Mouse (Mus musculus) ZHBTc4 (cell line): Measurements from ENCODE around the gene Gabrb1.

Experiments used
- DNase-seq: peaks from one replicate; pipeline ENCODE4 v3.0.0-alpha.2; 2011; ENCODE audit warnings: low read depth, low spot score

Gene Gabrb1

DNA sequence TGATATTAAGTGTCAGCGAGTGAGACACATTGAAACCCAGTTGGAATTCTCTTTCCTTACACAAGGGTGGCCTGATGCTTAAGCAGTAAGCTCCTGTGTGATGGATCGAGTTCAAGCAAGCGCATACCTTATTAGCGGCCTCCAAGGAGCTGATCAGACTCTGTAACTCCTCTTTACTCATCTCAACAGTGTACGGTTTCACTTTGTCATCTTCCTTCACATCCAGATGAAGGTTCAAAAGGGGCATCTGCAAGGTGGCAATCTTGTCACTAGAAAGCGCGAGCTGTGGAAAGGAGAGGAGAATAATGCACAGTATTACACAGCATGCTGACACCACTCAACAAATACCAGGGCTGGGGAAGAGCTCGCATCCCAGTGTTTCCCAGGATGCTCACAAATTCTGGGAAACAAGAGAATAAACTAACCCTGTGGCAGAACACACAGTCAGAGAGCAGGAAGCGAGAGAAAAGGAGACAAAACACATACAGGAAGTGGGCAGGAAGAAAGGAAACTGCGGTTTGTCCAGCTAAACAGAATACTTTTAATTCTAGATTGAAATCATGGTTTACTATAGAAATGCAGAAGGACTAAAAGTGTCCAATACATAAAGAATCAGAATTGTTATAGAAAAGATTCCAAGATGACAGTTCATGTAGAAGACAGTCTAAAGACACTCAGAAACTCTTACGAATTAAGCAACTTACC, 503.0 kb downstream of the Gabrb1 start:
- no peak for DNase-seq

DNA sequence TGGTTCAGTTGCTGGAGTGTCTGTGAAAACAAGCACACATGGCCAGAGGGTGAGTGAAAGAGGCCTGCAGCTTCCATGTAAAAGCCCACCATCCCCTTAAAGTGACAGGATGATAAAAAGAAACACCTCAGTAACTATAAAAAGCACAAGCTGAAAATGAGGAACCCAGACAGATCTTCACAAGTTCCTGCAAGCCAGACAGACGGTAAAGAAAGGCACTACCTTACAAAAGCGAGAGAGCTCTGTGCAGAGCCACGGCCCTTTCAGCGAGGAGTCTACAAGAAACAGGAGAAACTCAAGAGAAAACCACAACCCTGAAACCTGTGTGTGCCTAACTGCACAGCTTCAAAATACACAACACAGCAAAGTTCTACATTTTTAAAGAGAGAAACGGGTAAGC, 504.9 kb downstream of the Gabrb1 start:
- DNase-seq, result no peak

DNA sequence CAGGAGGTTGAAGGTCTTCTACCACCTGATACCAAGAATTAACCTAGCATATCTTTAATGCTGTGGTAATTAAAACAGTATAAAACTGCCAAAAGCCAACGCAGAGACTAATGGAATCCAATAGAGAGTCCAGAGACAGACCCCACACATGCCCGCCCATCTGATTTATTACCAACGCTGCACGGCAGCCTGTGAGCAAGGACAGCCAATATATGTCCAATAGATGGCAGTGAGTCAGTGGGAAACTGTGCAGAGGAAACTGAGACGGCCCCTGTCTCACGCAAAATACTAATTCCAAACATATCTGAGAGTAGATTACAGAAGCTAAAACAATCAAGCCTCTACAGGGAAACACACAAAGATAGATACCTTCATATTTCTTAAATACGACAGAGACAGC, 506.5 kb downstream of the Gabrb1 start:
- DNase-seq, result no peak

DNA sequence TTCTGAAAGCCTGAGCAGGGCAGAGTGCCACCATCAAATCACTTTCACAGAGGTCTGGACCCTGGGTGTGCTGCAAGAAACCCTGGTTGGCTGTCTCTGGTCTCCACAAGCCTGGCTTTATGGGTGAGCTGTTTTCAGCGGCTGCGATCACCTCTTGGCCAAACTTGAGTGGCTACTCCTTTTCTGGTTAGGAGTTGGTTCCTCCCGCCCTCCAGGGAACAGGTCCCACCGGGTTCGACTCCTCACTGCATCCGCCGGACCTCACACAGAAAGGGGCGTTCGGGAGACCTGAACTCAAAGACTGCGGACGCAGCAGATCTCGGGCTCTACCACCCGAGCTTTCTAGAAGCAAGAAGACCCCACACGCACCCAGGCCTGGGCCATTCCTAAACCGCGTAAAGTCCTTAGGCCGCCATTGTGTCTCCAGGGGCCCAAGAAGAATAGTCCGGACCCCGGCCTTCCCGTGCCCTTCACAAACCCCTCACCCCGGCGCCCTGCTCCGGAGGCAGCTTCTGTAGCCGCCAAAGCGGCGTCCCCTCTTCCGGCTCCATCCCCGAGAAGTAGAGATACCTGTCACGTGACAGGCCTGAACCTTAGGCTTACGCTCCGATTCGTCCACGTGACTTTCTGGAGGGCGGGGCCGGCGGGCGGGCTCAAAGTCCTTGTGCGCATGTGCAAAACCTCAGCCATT, 509.8 kb downstream of the Gabrb1 start, which contains the start of gene Commd8:
Gene Commd8 (minus strand): TSS at position 596 of the 691 bp plus-strand sequence.
- DNase-seq, result peak; percentile 96

DNA sequence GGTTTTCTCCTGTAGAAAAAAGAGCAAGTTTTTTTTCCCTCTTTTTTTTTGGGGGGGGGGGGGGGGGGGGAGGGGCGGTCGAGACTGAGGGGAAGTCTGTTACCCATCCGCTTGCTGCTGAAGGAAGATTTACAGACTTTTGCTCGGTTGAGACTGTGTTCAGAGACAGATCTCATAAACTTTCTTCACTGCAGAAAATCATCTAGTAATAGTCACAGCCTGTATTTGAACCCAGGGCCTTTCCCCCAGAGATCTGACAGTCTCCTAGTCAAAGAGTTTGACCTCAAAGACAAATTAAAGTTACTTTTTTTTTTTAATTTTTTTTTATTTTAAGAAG, 510.3 kb downstream of the Gabrb1 start:
- DNase-seq, result no peak

DNA sequence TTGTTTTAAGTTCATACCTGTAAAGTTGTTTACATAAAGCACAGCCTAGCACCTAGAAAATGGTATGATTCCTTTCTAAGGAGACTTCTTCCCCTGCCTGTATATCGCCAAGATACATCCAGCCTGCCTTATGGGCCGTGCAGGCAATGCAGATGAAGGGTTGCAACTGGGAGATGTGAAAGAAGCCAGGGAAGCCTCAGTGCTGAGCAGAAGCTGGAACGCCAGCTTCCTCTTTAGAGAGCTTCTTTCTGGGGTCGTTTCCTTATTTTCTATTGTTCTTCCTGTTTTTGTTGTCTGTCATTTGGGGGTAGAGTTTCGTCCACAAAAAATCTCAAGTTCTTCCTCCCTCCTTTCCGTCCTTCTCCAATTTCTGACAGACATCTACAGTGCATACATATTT, 512.2 kb downstream of the Gabrb1 start:
- DNase-seq, result no peak

DNA sequence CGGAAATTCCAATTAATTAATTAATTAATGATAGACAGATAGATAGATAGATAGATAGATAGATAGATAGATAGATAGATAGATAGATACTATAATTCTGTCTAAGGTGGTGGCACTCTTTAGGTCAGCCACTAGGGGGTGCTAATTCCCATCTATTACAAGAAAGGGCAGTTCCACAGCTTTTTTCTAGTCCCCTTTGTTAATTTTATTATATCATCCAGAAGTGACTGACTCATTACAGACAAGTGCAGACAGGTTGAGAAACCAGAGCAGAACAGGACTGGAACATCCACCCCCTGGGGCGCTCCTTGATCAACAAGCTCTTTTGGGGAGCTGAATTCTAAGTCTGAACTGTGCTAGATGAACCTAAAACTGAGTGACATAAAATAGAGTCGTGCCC, 514.8 kb downstream of the Gabrb1 start:
- DNase-seq, result peak; percentile 63

DNA sequence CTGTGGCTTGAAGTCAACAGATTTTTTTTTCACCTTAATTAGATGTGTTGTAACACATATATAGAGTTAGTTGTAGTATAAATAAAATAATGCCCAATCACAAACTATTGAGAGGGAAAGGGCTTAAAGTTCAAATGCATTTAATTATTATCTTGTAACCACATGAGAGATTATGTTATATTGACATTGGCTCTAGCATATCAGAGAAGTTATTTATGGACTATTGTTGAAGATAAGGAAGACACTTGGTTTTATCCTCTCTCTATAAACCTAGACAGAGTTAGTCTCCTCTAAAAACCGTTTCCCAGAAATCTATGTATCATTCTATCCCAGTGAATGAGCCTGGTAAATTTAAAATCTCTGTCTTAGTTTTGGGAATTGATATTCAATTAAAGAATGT, 515.6 kb downstream of the Gabrb1 start:
- DNase-seq, result no peak

DNA sequence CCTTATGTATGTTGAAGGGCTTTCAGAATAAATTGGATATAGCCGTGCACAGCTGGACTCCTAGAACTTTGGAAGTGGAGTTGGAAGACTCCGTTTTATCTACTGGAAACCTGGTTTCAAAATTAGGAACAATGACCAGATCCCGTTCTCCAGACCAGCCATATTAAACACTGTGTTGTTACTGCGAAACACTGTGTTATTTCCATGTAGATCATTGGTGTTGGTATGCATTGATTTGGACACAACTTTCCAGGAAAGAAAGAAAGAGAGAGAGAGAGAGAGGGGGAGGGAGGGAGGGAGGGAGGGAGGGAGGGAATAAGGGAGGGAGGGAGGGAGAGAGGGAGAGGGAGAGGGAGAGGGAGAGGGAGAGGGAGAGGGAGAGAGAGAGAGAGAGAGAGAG, 517.1 kb downstream of the Gabrb1 start:
- no peak for DNase-seq

DNA sequence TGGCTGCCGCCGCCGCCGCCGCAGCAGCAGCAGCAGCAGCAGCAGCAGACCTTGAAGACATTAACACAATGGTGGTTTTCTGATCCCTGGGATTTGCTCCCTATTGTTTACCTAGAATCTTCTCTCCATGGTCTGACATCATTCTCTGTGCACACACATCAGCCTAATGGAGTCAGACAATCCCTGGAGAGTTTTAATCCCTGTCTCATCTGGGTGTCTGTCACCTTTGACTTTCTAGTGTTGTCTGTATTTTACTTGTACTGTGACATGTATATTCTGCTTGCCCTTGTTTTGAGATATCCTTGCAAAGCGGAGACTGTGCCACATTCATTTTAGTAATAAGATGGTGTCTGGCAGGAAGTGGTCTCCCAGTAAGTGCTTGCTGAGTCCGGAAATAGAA, 517.6 kb downstream of the Gabrb1 start:
- peak; percentile 37 for DNase-seq

DNA sequence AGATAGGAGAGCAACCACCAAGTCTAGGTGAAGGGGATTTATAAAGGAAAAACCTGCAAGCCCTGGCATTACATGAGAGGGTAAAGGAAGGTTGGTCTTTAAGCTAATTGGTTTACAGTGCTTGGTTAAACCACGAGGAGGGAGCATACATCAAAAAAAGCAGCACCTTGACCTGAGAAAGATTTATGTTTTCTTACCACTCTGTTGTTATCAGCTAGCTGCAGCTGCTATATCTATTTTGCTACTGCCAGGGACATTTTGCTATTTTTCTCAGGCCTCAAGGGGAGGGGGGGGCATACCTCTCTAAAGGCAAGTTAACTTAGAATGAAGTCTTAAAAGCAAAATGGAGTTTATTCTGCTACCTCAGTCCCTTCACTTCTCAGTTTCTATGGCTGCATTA, 523.3 kb downstream of the Gabrb1 start:
- DNase-seq, result no peak

DNA sequence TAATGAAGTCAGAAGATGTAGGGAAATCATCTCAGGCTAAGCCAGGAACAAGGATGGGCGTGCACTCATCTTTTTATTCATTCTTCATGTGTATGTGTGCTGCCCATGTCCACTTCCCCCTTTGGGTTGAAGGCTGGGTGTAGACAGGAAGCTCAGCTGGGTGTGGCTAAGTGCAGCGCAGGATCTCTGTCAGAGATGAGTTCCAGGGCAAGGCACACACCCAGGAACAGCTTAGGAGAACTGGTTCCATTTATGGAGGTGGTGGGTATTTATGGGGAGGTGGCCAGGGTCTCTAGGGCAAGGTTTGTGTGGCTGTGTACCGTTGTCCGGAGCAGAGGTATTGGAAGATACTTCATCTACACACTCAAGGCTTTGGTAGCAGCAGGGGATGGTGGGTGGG, 524.9 kb downstream of the Gabrb1 start:
- DNase-seq, result no peak

DNA sequence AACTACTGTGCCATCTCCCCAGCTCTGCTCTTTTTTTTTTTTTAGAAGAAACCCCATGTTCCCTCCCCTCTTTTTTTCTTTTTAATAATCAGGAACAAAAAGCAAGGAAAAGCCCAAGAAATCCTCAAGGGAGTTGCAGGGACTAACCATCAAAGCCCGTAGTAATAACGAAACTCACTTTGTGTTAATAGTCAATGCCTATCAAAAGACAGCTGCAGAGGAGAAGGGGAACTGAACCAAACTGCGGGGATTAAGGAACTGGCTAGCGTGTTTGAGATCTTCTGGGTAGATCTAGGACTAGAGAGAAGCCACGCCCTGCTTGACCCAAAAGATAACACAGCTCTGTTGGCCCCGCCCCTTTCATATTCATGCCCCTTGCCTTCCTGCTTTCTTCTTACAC, 526.0 kb downstream of the Gabrb1 start:
- no peak for DNase-seq

DNA sequence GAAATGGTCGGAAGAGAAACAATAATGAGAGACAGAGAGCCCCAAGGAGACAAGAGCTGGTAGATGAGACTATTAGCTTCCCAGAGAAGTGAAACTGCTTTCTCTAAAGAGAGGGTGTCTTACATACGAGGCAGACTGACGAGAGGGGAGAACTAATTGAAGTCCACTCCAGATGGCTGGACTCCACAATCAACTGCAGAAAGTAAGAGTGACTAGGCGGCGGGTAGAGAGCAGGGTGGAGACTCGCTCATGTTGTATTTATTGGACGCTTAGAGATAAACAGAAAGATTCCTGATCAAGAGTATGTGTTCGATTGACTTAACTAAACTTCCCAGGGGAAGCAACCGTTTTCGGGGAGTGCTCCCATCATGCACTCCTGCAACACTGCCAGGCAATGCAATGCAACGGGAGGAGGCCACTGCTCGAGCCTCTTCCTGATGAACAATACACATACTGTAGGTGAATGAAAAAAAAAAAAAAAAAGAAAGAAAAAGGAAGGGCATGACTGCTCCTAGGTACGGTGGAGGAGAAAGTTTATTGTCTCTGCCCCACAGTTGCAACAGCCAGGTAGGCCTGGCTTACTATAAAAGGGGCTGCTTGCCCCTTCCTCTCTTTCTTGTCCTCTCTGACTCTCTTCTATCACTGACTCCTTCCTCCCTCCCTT, 526.7 kb downstream of the Gabrb1 start:
- no peak for DNase-seq

DNA sequence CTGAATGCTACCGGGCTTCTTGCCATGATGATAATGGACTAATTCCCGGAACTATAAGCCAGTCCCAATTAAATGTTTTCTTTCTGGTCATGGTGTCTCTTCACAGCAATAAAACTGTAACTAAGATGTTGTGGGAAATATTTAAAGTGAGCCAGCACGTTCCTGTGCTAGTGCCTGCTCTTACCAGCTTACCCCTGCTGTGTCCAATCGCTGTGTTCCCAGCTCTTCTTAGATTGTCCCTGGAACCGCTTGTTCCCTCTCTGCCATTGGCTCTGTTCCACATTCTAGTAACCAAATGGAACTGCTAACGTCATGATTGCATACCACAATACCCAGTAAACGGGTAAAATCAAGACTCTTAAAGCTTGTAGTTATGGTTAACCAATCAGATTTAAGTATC, 533.2 kb downstream of the Gabrb1 start:
- no peak for DNase-seq

DNA sequence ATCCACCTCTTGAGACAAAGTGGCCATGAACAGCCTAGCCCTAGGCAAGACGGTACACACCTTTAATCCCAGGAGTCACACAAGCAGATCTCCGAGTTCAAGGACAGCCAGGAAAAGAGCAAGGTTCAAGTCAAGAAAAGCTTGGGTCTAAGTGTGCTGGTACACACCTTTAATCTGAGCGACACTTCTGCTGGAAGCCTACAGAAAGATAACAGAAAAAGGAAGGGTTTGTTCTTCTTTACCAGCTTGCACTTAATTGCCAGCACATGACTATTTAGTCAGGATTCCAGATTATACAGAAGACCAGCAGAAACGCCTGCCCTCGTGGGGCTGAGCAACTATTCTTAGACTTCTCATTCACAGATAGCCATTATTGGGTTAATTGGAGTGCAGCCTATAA, 534.0 kb downstream of the Gabrb1 start:
- DNase-seq, result no peak

DNA sequence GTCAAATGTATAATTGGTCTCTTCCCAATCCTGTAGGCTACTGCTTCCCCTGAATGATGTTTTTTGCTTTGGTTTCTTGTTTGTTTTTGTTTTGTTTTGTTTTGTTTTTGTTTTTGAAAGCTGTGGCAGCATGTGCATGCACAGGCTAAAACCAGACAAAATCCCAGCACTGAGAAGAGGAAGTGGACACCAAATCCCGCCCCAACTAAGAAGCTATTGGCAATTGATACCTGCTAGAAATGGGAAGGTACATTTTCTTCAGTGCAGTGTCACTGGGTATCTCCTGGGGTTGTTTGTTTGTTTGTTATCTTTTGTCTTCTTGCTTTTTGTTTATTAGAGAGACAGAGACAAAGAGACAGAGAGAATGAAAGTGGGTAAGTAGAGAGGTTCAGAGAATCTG, 537.5 kb downstream of the Gabrb1 start:
- DNase-seq, result no peak
